Mouse (Mus musculus) testis, adult 2 months (tissue): ENCODE measurements around the gene Mttp.

Experiments used
- CTCF ChIP-seq: fragments of 200-500 bp; IDR thresholded peaks from 2 replicates; pipeline ENCODE4 v1.5.1; 2012; ENCODE audit warnings: low read depth, mild to moderate bottlenecking, inconsistent platforms, low read length, moderate library complexity; ENCODE audit not compliant: control insufficient read depth, insufficient read depth, insufficient replicate concordance
- POLR2A ChIP-seq: fragments of 200-500 bp; IDR thresholded peaks from 2 replicates; pipeline ENCODE4 v1.6.1; 2012; ENCODE audit warnings: low read depth, mild to moderate bottlenecking, inconsistent platforms, low read length, moderate library complexity; ENCODE audit not compliant: control insufficient read depth

GRCm38 (mm10) chr3:138131168-138131567 is 13.6 kb downstream of the Mttp start:
- no peak for TF ChIP-seq CTCF
- TF ChIP-seq POLR2A, result no peak
